Mouse (Mus musculus): ENCODE results near the gene Dnah7c.

GRCm38 (mm10) chr1:46851586-46851985, 426.2 kb downstream of the Dnah7c start:
- TF ChIP-seq CTCF (IDR thresholded peaks at IDR 0.05; ENCODE audit: low read depth) = no peak
- no peak for TF ChIP-seq EP300 (optimal IDR thresholded peaks at IDR 0.05)
